Mouse (Mus musculus) CH12.LX (cell line): Measurements from ENCODE around the gene Otud1. TPM values are rescaled to one million over a fixed set of nuclear protein-coding genes. Genes with fewer than 3 reads are reported as not detected.

Experiments
- DNase-seq: peaks from one replicate; pipeline ENCODE4 v3.0.0-alpha.2; 2013; ENCODE audit errors: extremely low read depth
- H3K27ac ChIP-seq: 2 replicates; pipeline ENCODE4 v1.5.1; 2012; ENCODE audit warnings: low read depth, mild to moderate bottlenecking, control low read depth, moderate library complexity; ENCODE audit not compliant: insufficient read depth
- H3K27me3 ChIP-seq: replicated peaks from 2 replicates; pipeline ENCODE3; 2012; ENCODE audit warnings: inconsistent platforms
- H3K36me3 ChIP-seq, 2 experiments: replicated peaks in 1 of 2; 2 replicates each; pipeline versions ENCODE3 to v1.6.1; 2012; ENCODE audit warnings: inconsistent platforms in 1 of 2, low read length in 1 of 2, mild to moderate bottlenecking in 1 of 2, mixed read lengths in 1 of 2, moderate library complexity in 1 of 2; ENCODE audit not compliant: control insufficient read depth in 1 of 2, insufficient read depth in 1 of 2
- H3K4me1 ChIP-seq, 2 experiments: 2 replicates each; pipeline ENCODE4 v1.6.1; 2012; ENCODE audit warnings: inconsistent platforms in 1 of 2, moderate library complexity in 1 of 2; ENCODE audit not compliant: insufficient read depth in 2 of 2, control insufficient read depth in 1 of 2
- H3K4me2 ChIP-seq: 2 replicates; pipeline ENCODE4 v1.6.1; 2012; ENCODE audit warnings: low read depth, mild to moderate bottlenecking, control low read depth; ENCODE audit not compliant: poor library complexity, insufficient read depth, severe bottlenecking
- H3K4me3 ChIP-seq, 3 experiments: fragments of 150-350 bp in 1 of 3; sonication (generic) in 1 of 3; replicated peaks in 1 of 3; 2 replicates each; pipeline versions ENCODE3 to v1.5.1; 2011 to 2012; ENCODE audit warnings: low read depth in 2 of 3, low read length in 2 of 3, mild to moderate bottlenecking in 2 of 3, moderate library complexity in 2 of 3, control low read depth in 1 of 3, improper control_type of control experiment in 1 of 3, inconsistent platforms in 1 of 3, mixed read lengths in 1 of 3; ENCODE audit not compliant: poor library complexity in 1 of 3
- H3K79me2 ChIP-seq: replicated peaks from 2 replicates; pipeline ENCODE4 v1.6.1; 2012; ENCODE audit warnings: mild to moderate bottlenecking, moderate library complexity; ENCODE audit not compliant: control insufficient read depth, poor library complexity, insufficient read depth, severe bottlenecking; ENCODE audit errors: extremely low read depth
- H3K9ac ChIP-seq: 2 replicates; pipeline ENCODE4 v1.6.1; 2012; ENCODE audit warnings: low read depth, mild to moderate bottlenecking, control low read depth, moderate library complexity; ENCODE audit not compliant: insufficient read depth
- H3K9me3 ChIP-seq: replicated peaks from 2 replicates; pipeline ENCODE3; 2012; ENCODE audit warnings: low read length, inconsistent platforms, mixed read lengths
- BHLHE40 ChIP-seq: IDR thresholded peaks from 2 replicates; pipeline ENCODE4 v1.6.1; 2011; ENCODE audit warnings: mild to moderate bottlenecking, low read depth, low read length, improper control_type of control experiment
- CHD2 ChIP-seq: IDR thresholded peaks from 2 replicates; pipeline ENCODE4 v1.6.1; 2011; ENCODE audit warnings: low read length, improper control_type of control experiment
- CTCF ChIP-seq, 2 experiments: IDR thresholded peaks in 1 of 2; conservative IDR thresholded peaks in 1 of 2; 2 replicates each; pipeline ENCODE4 v1.5.1; 2011 to 2012; ENCODE audit warnings: low read depth in 2 of 2, low read length in 2 of 2, improper control_type of control experiment in 1 of 2, inconsistent platforms in 1 of 2, mild to moderate bottlenecking in 1 of 2, moderate library complexity in 1 of 2
- EP300 ChIP-seq: IDR thresholded peaks from 2 replicates; pipeline ENCODE4 v1.6.1; 2011; ENCODE audit warnings: low read length, improper control_type of control experiment
- ETS1 ChIP-seq: conservative IDR thresholded peaks from 2 replicates; pipeline ENCODE4 v1.6.1; 2012; ENCODE audit warnings: low read depth, mild to moderate bottlenecking, inconsistent platforms, low read length, improper control_type of control experiment, moderate library complexity
- HCFC1 ChIP-seq: IDR thresholded peaks from 2 replicates; pipeline ENCODE4 v1.6.1; 2012; ENCODE audit warnings: low read depth, mild to moderate bottlenecking, inconsistent platforms, low read length, improper control_type of control experiment
- IRF4 ChIP-seq: IDR thresholded peaks from 2 replicates; pipeline ENCODE4 v1.6.1; 2014; ENCODE audit warnings: low read depth, mild to moderate bottlenecking, inconsistent platforms, low read length, improper control_type of control experiment
- KAT2A ChIP-seq: IDR thresholded peaks from 2 replicates; pipeline ENCODE4 v1.6.1; 2012; ENCODE audit warnings: low read length, improper control_type of control experiment, inconsistent platforms; ENCODE audit not compliant: insufficient replicate concordance
- MAFK ChIP-seq: IDR thresholded peaks from 2 replicates; pipeline ENCODE4 v1.6.1; 2011; ENCODE audit warnings: low read length, improper control_type of control experiment; ENCODE audit not compliant: insufficient replicate concordance
- MAZ ChIP-seq: IDR thresholded peaks from 2 replicates; pipeline ENCODE4 v1.6.1; 2012; ENCODE audit warnings: low read depth, mild to moderate bottlenecking, inconsistent platforms, low read length, improper control_type of control experiment, moderate library complexity
- MEF2A ChIP-seq: IDR thresholded peaks from 2 replicates; pipeline ENCODE4 v1.6.1; 2014; ENCODE audit warnings: low read depth, mild to moderate bottlenecking, inconsistent platforms, low read length, improper control_type of control experiment, borderline replicate concordance
- MXI1 ChIP-seq: IDR thresholded peaks from 2 replicates; pipeline ENCODE4 v1.6.1; 2011; ENCODE audit warnings: mild to moderate bottlenecking, low read depth, low read length, improper control_type of control experiment
- NELFE ChIP-seq: IDR thresholded peaks from 2 replicates; pipeline ENCODE4 v1.6.1; 2011; ENCODE audit warnings: low read depth, low read length, improper control_type of control experiment
- POLR2A ChIP-seq: IDR thresholded peaks from 2 replicates; pipeline ENCODE4 v1.6.1; 2011; ENCODE audit warnings: low read depth, mild to moderate bottlenecking, improper control_type of control experiment, low read length
- POLR2AphosphoS2 ChIP-seq: IDR thresholded peaks from 2 replicates; pipeline ENCODE4 v1.6.1; 2011; ENCODE audit warnings: low read depth, low read length, improper control_type of control experiment
- RCOR1 ChIP-seq: conservative IDR thresholded peaks from 2 replicates; pipeline ENCODE4 v1.6.1; 2012; ENCODE audit warnings: low read depth, mild to moderate bottlenecking, inconsistent platforms, low read length, improper control_type of control experiment
- SMC3 ChIP-seq: IDR thresholded peaks from 2 replicates; pipeline ENCODE4 v1.6.1; 2011; ENCODE audit warnings: low read depth, low read length, improper control_type of control experiment
- TCF12 ChIP-seq: IDR thresholded peaks from 2 replicates; pipeline ENCODE4 v1.6.1; 2014; ENCODE audit warnings: low read depth, mild to moderate bottlenecking, inconsistent platforms, low read length, improper control_type of control experiment
- USF1 ChIP-seq: IDR thresholded peaks from 2 replicates; pipeline ENCODE4 v1.6.1; 2014; ENCODE audit warnings: low read depth, mild to moderate bottlenecking, inconsistent platforms, low read length, improper control_type of control experiment
- USF2 ChIP-seq: conservative IDR thresholded peaks from 2 replicates; pipeline ENCODE4 v1.6.1; 2011; ENCODE audit warnings: low read depth, low read length, improper control_type of control experiment
- ZKSCAN1 ChIP-seq: IDR thresholded peaks from 2 replicates; pipeline ENCODE4 v1.6.1; 2012; ENCODE audit warnings: low read depth, inconsistent platforms, low read length, improper control_type of control experiment, borderline replicate concordance
- ZMIZ1 ChIP-seq: IDR thresholded peaks from 2 replicates; pipeline ENCODE4 v1.6.1; 2012; ENCODE audit warnings: low read depth, mild to moderate bottlenecking, inconsistent platforms, low read length, improper control_type of control experiment
- ZNF384 ChIP-seq: IDR thresholded peaks from 2 replicates; pipeline ENCODE4 v1.6.1; 2012; ENCODE audit warnings: low read depth, low read length, improper control_type of control experiment, inconsistent platforms
- dilution Hi-C: fragments of 300-500 bp; cut with MboI; formaldehyde crosslinking; loops from 2 replicates; pipeline ENCODE4 v1.14.3; 2020; ENCODE audit warnings: low sequenced_read_pairs; ENCODE audit not compliant: extremely low pct_unique_long_range_greater_than_20kb, extremely low pct_ligation_motif_present
- in situ Hi-C: fragments of 300-500 bp; cut with MboI; formaldehyde crosslinking; loops from 3 replicates; pipeline ENCODE4 v1.14.3; 2019; ENCODE audit warnings: low sequenced_read_pairs, low pct_ligation_motif_present, low pct_unique_long_range_greater_than_20kb, mixed read lengths
- polyA plus RNA-seq: library from polyadenylated mRNA; unstranded; fragments of >175 nt; gene quantifications from 2 replicates; pipeline ENCODE4 v1.2.1, GENCODE M21; 2012; ENCODE audit warnings: low read depth; ENCODE audit not compliant: insufficient read length
- total RNA-seq, 2 experiments: library from RNA; depleted of rRNA; stranded (reverse); fragments of 300-350 nt in 1 of 2; fragments of >200 nt in 1 of 2; gene quantifications; 2 replicates each; pipeline ENCODE4 v1.2.3; 2012 to 2014

Otud1 gene
- total and polyA plus RNA-seq, 3 experiments, result 0.13 to 1.5 (median 1.3) TPM

GRCm38 (mm10) chr2:19608410-19609073 lies 49.0 kb upstream of the Otud1 start:
- Histone ChIP-seq H3K27ac (no peak overlapping the region), H3K4me3 (no peak overlapping the region), H3K27me3 (no peaks in the 10 kb centered on the region), H3K79me2 (no peaks in the 10 kb centered on the region), H3K4me2 (no peak overlapping the region), H3K9me3 (no peaks in the 10 kb centered on the region), H3K9ac (no peak overlapping the region), H3K4me1 (no peaks in the 10 kb centered on the region), H3K36me3 (no peaks in the 10 kb centered on the region)
- dilution Hi-C loops (no loop called here), in situ Hi-C loops (no loop called here)
- DNase-seq, result no peak
- TF ChIP-seq MAFK, result no peak
- no peak for TF ChIP-seq NELFE

GRCm38 (mm10) chr2:19622041-19622440 lies 35.5 kb upstream of the Otud1 start:
- no peak for DNase-seq

GRCm38 (mm10) chr2:19627044-19627443 lies 30.5 kb upstream of the Otud1 start:
- no peak overlapping the region for H3K4me3 ChIP-seq
- H3K9ac ChIP-seq, result no peak overlapping the region
- no peaks in the 10 kb centered on the region for H3K9me3 ChIP-seq
- no peaks in the 10 kb centered on the region for H3K27me3 ChIP-seq
- H3K27ac ChIP-seq, result no peak overlapping the region
- peak; percentile 66 for DNase-seq
- no peaks in the 10 kb centered on the region for H3K79me2 ChIP-seq
- dilution Hi-C loops, result no loop called here
- peaks cover 0 to 44% of the 10 kb centered on the region in 2 experiments; a peak in 3 of 4 replicates for H3K4me1 ChIP-seq
- TF ChIP-seq RCOR1 (no peak), POLR2AphosphoS2 (no peak), USF2 (no peak), POLR2A (no peak), TCF12 (no peak), ETS1 (peak; percentile 63), CTCF (conservative IDR thresholded peaks at IDR 0.05 in 1 of 2, IDR thresholded peaks at IDR 0.05 in 1 of 2; ENCODE audit: low read depth in 2 of 2, low read length in 2 of 2) (no peak), MAZ (no peak), BHLHE40 (peak; percentile 44), KAT2A (no peak), ZKSCAN1 (no peak), ZNF384 (no peak), MEF2A (peak; percentile 45; the same call in 1 of the 2 replicates), EP300 (peak; percentile 57; the same call in 1 of the 2 replicates), SMC3 (no peak), IRF4 (peak; percentile 62; the same call in 1 of the 2 replicates), MAFK (no peak), MXI1 (no peak)
- no peak overlapping the region for H3K4me2 ChIP-seq
- no peaks in the 10 kb centered on the region for H3K36me3 ChIP-seq
- in situ Hi-C loops, result no loop called here

More at GRCm38 (mm10) chr2:19622041-19622440, 35.5 kb upstream of the Otud1 start:
- H3K9ac ChIP-seq, result no peak overlapping the region
- H3K4me2 ChIP-seq, result no peak overlapping the region
- in situ Hi-C loops, result no loop called here
- dilution Hi-C loops, result no loop called here
- H3K9me3 ChIP-seq, result no peaks in the 10 kb centered on the region
- H3K36me3 ChIP-seq, result no peaks in the 10 kb centered on the region
- no peaks in the 10 kb centered on the region for H3K79me2 ChIP-seq
- TF ChIP-seq MEF2A (no peak), TCF12 (no peak), IRF4 (no peak), POLR2AphosphoS2 (no peak), ZNF384 (no peak), NELFE (no peak), ZMIZ1 (no peak), KAT2A (no peak), USF1 (no peak), USF2 (no peak), HCFC1 (no peak), CHD2 (no peak), MAFK (no peak)
- H3K4me1 ChIP-seq, result peaks cover 0 to 2% of the 10 kb centered on the region in 2 experiments; a peak in 1 of 4 replicates
- H3K4me3 ChIP-seq, result no peak overlapping the region
- no peaks in the 10 kb centered on the region for H3K27me3 ChIP-seq
- no peak overlapping the region for H3K27ac ChIP-seq
